Mouse (Mus musculus) forebrain, embryonic 11.5 days (tissue): Measurements from ENCODE around the gene Ppp2r2c. TPM values are rescaled to one million over a fixed set of nuclear protein-coding genes. Genes with fewer than 3 reads are reported as not detected.
A peak's percentile ranks its signal among the peaks of the same experiment; 100 is the strongest.

Experiments
- ATAC-seq: fragments of 200-750 bp; cut with Nextera tagmentation; replicated peaks from 2 replicates; pipeline ENCODE4 v1.8.0; 2017; ENCODE audit warnings: moderate TSS enrichment; ENCODE audit not compliant: low FRiP score
- DNase-seq: peaks from one replicate; pipeline ENCODE4 v3.0.0-alpha.2; 2017; ENCODE audit warnings: low spot score
- H3K27ac ChIP-seq: fragments of 300-500 bp; sonication (generic); 2 replicates; pipeline ENCODE4 v1.5.1; 2014; ENCODE audit warnings: low read depth, low read length
- H3K27me3 ChIP-seq: fragments of 300-500 bp; sonication (generic); 2 replicates; pipeline ENCODE4 v1.6.1; 2014; ENCODE audit warnings: mild to moderate bottlenecking, low read length, mixed read lengths; ENCODE audit not compliant: control insufficient read depth, insufficient read depth
- H3K36me3 ChIP-seq: fragments of 300-500 bp; sonication (generic); 2 replicates; pipeline ENCODE4 v1.6.1; 2014; ENCODE audit warnings: mild to moderate bottlenecking, low read length, moderate library complexity, mixed read lengths; ENCODE audit not compliant: control insufficient read depth, insufficient read depth
- H3K4me1 ChIP-seq: fragments of 300-500 bp; sonication (generic); replicated peaks from 2 replicates; pipeline ENCODE4 v1.6.1; 2014; ENCODE audit warnings: low read length, mixed read lengths; ENCODE audit not compliant: control insufficient read depth, insufficient read depth
- H3K4me2 ChIP-seq: fragments of 300-500 bp; sonication (generic); 2 replicates; pipeline ENCODE4 v1.6.1; 2014; ENCODE audit warnings: low read depth, mild to moderate bottlenecking, low read length, moderate library complexity, mixed read lengths; ENCODE audit not compliant: severe bottlenecking
- H3K4me3 ChIP-seq: fragments of 300-500 bp; sonication (generic); 2 replicates; pipeline ENCODE4 v1.5.1; 2014; ENCODE audit warnings: low read depth, low read length
- H3K9ac ChIP-seq: fragments of 300-500 bp; sonication (generic); 2 replicates; pipeline ENCODE4 v1.6.1; 2014; ENCODE audit warnings: low read length
- H3K9me3 ChIP-seq: fragments of 300-500 bp; sonication (generic); 2 replicates; pipeline ENCODE4 v1.6.1; 2016; ENCODE audit warnings: low read length, mixed read lengths; ENCODE audit not compliant: control insufficient read depth
- WGBS: fragments of 180-500 bp; shearing (Covaris S2); extraction: QIAGEN DNeasy Blood & Tissue Kit; methylation state at CpG from one replicate; pipeline ENCODE4 v1.1.7; 2014; 5-methylcytosine and 5-hydroxymethylcytosine counted together
- polyA plus RNA-seq: library from polyadenylated mRNA; unstranded; fragments of >200 nt; fragmentation: Nextera tagmentation; extraction: Ambion mirVana; gene quantifications from 2 replicates; pipeline ENCODE4 v1.2.1, GENCODE M21; 2014

The Ppp2r2c gene
- polyA plus RNA-seq, 1 experiment from 2014 or later = 1.4 TPM

- DNase-seq (no peak), ATAC-seq (no peak)
- H3K27me3 ChIP-seq = no peaks in the 10 kb centered on the region
- H3K36me3 ChIP-seq = no peaks in the 10 kb centered on the region; the same call in 1 of the 2 replicates
- no peaks in the 10 kb centered on the region for H3K9me3 ChIP-seq
- no peaks in the 10 kb centered on the region; the same call in 1 of the 2 replicates for H3K4me1 ChIP-seq
- no peak overlapping the region for H3K27ac ChIP-seq
- 69% methylated on average over 9 of the region's 9 CpGs for WGBS
- H3K4me3 ChIP-seq = no peak overlapping the region
- no peak overlapping the region for H3K4me2 ChIP-seq
- H3K9ac ChIP-seq = no peak overlapping the region
Observed at GRCm38 (mm10) chr5:36977809-36978208, 109.5 kb downstream of the Ppp2r2c start.

GRCm38 (mm10) chr5:36979001-36979400, 110.7 kb downstream of the Ppp2r2c start:
- no peak overlapping the region for H3K4me3 ChIP-seq
- H3K4me2 ChIP-seq = no peak overlapping the region
- H3K9me3 ChIP-seq = no peaks in the 10 kb centered on the region
- H3K36me3 ChIP-seq = no peaks in the 10 kb centered on the region
- ATAC-seq (no peak), DNase-seq (no peak)
- no peaks in the 10 kb centered on the region for H3K27me3 ChIP-seq
- H3K27ac ChIP-seq = no peak overlapping the region
- no peaks in the 10 kb centered on the region; the same call in 1 of the 2 replicates for H3K4me1 ChIP-seq
- H3K9ac ChIP-seq = no peak overlapping the region
- 85% methylated on average over 8 of the region's 8 CpGs for WGBS

GRCm38 (mm10) chr5:36979631-36980030, 111.3 kb downstream of the Ppp2r2c start:
- Histone ChIP-seq H3K27ac (no peak overlapping the region), H3K4me2 (no peak overlapping the region), H3K36me3 (no peaks in the 10 kb centered on the region), H3K9me3 (no peaks in the 10 kb centered on the region), H3K4me1 (no peaks in the 10 kb centered on the region; the same call in 1 of the 2 replicates), H3K27me3 (no peaks in the 10 kb centered on the region), H3K4me3 (no peak overlapping the region), H3K9ac (no peak overlapping the region)
- WGBS = 82% methylated on average over 7 of the region's 7 CpGs
- DNase-seq = no peak
- no peak for ATAC-seq

GRCm38 (mm10) chr5:36982271-36982670, 114.0 kb downstream of the Ppp2r2c start:
- Histone ChIP-seq H3K27ac (no peak overlapping the region), H3K27me3 (no peaks in the 10 kb centered on the region), H3K9ac (no peak overlapping the region; the same call in 1 of the 2 replicates), H3K36me3 (no peaks in the 10 kb centered on the region), H3K4me3 (no peak overlapping the region), H3K9me3 (no peaks in the 10 kb centered on the region), H3K4me1 (no peaks in the 10 kb centered on the region; the same call in 1 of the 2 replicates), H3K4me2 (no peak overlapping the region)
- DNase-seq (no peak), ATAC-seq (no peak)
- 64% methylated on average over 4 of the region's 4 CpGs for WGBS

GRCm38 (mm10) chr5:36986617-36987016, 118.3 kb downstream of the Ppp2r2c start:
- Histone ChIP-seq H3K27ac (no peak overlapping the region), H3K9ac (no peak overlapping the region), H3K27me3 (no peaks in the 10 kb centered on the region), H3K4me2 (no peak overlapping the region), H3K36me3 (no peaks in the 10 kb centered on the region), H3K4me1 (no peaks in the 10 kb centered on the region; the same call in 1 of the 2 replicates), H3K4me3 (no peak overlapping the region), H3K9me3 (no peaks in the 10 kb centered on the region)
- whole genome bisulfite sequencing = 89% methylated on average over 1 of the region's 1 CpGs
- ATAC-seq (no peak), DNase-seq (no peak)

GRCm38 (mm10) chr5:36988124-36988780, 119.9 kb downstream of the Ppp2r2c start:
- peak overlapping the region; percentile 68 for H3K4me3 ChIP-seq
- H3K36me3 ChIP-seq = no peaks in the 10 kb centered on the region
- H3K27me3 ChIP-seq = no peaks in the 10 kb centered on the region
- peak; percentile 53 for ATAC-seq
- H3K9me3 ChIP-seq = no peaks in the 10 kb centered on the region
- peak overlapping the region; percentile 91 for H3K4me2 ChIP-seq
- 10% methylated on average over 24 of the region's 24 CpGs for WGBS
- peak overlapping the region; percentile 66 for H3K9ac ChIP-seq
- H3K4me1 ChIP-seq = no peaks in the 10 kb centered on the region; the same call in 1 of the 2 replicates
- no peak for DNase-seq
- H3K27ac ChIP-seq = no peak overlapping the region; the same call in 1 of the 2 replicates

GRCm38 (mm10) chr5:36988781-36989624, 120.7 kb downstream of the Ppp2r2c start, which contains the start of gene Wfs1:
Gene Wfs1, minus strand, starts transcription at chr5:36989205.
- Histone ChIP-seq H3K27ac (peak within 1 kb of the TSS; percentile 25; the same call in 1 of the 2 replicates), H3K4me1 (no peaks in the 10 kb centered on the region; the same call in 1 of the 2 replicates), H3K9me3 (no peaks in the 10 kb centered on the region)

GRCm38 (mm10) chr5:36989625-36989977, 121.3 kb downstream of the Ppp2r2c start:
- Histone ChIP-seq H3K27ac (no peak overlapping the region), H3K4me2 (peak overlapping the region; percentile 85), H3K4me1 (no peaks in the 10 kb centered on the region; the same call in 1 of the 2 replicates), H3K9me3 (no peaks in the 10 kb centered on the region), H3K4me3 (peak overlapping the region; percentile 68), H3K36me3 (no peaks in the 10 kb centered on the region), H3K9ac (no peak overlapping the region; the same call in 1 of the 2 replicates), H3K27me3 (no peaks in the 10 kb centered on the region)
- ATAC-seq (no peak), DNase-seq (no peak)
- 6% methylated on average over 3 of the region's 3 CpGs for WGBS

More at GRCm38 (mm10) chr5:36988781-36989624, 120.7 kb downstream of the Ppp2r2c start, which contains the start of gene Wfs1:
- Histone ChIP-seq H3K4me3 (peak within 1 kb of the TSS; percentile 68), H3K27me3 (no peaks in the 10 kb centered on the region), H3K9ac (peak within 1 kb of the TSS; percentile 66), H3K36me3 (no peaks in the 10 kb centered on the region), H3K4me2 (peak within 1 kb of the TSS; percentile 91)
- WGBS = under 1% methylated on average over 59 of the region's 60 CpGs
- peak; percentile 97 for ATAC-seq
- peak; percentile 98 for DNase-seq
